Mouse (Mus musculus) forebrain, postnatal 0 days (tissue): ENCODE measurements around the gene 4933428G20Rik. TPM values are rescaled to one million over a fixed set of nuclear protein-coding genes. Genes with fewer than 3 reads are reported as not detected.

Experiments
- ATAC-seq: fragments of 200-750 bp; cut with Nextera tagmentation; 2 replicates; pipeline ENCODE4 v1.8.0; 2017; ENCODE audit warnings: mild to moderate bottlenecking, moderate library complexity
- DNase-seq: peaks from one replicate; pipeline ENCODE4 v3.0.0-alpha.2; 2015
- H3K27ac ChIP-seq: fragments of 300-500 bp; sonication (generic); 2 replicates; pipeline ENCODE4 v1.5.1; 2014; ENCODE audit warnings: low read depth, mild to moderate bottlenecking, antibody characterized with exemption, low read length, moderate library complexity, mixed read lengths
- H3K27me3 ChIP-seq: fragments of 300-500 bp; sonication (generic); 2 replicates; pipeline ENCODE4 v1.6.1; 2014; ENCODE audit warnings: mild to moderate bottlenecking, low read length, mixed read lengths; ENCODE audit not compliant: insufficient read depth
- H3K36me3 ChIP-seq: fragments of 300-500 bp; sonication (generic); 2 replicates; pipeline ENCODE4 v1.6.1; 2014; ENCODE audit warnings: mild to moderate bottlenecking, moderate library complexity; ENCODE audit not compliant: insufficient read depth
- H3K4me1 ChIP-seq: fragments of 300-500 bp; sonication (generic); 2 replicates; pipeline ENCODE4 v1.6.1; 2014; ENCODE audit warnings: antibody characterized with exemption; ENCODE audit not compliant: insufficient read depth
- H3K4me2 ChIP-seq: fragments of 300-500 bp; sonication (generic); 2 replicates; pipeline ENCODE4 v1.6.1; 2014; ENCODE audit warnings: low read depth, mild to moderate bottlenecking, moderate library complexity
- H3K4me3 ChIP-seq: fragments of 300-500 bp; sonication (generic); 2 replicates; pipeline ENCODE4 v1.5.1; 2014; ENCODE audit warnings: low read depth, low read length, mixed read lengths
- H3K9ac ChIP-seq: fragments of 300-500 bp; sonication (generic); 2 replicates; pipeline ENCODE4 v1.6.1; 2014; ENCODE audit warnings: mild to moderate bottlenecking
- H3K9me3 ChIP-seq: fragments of 300-500 bp; sonication (generic); 2 replicates; pipeline ENCODE4 v1.6.1; 2016; ENCODE audit warnings: low read length
- CTCF ChIP-seq: sonication (generic); IDR thresholded peaks from 2 replicates; pipeline ENCODE4 v1.5.1; 2016; ENCODE audit warnings: antibody characterized with exemption, control low read depth, low read depth
- WGBS: fragments of 180-500 bp; shearing (Covaris S2); extraction: QIAGEN DNeasy Blood & Tissue Kit; methylation state at CpG from one replicate; pipeline ENCODE4 v1.1.7; 2014; 5-methylcytosine and 5-hydroxymethylcytosine counted together
- polyA plus RNA-seq: library from polyadenylated mRNA; unstranded; fragments of >200 nt; fragmentation: Nextera tagmentation; extraction: Ambion mirVana; gene quantifications from 2 replicates; pipeline ENCODE4 v1.2.1, GENCODE M21; 2015
- total RNA-seq: library from RNA; depleted of rRNA; stranded (reverse); fragments of >200 nt; gene quantifications from 2 replicates; pipeline ENCODE4 v1.2.3, GENCODE M21; 2014

4933428G20Rik gene
- total and polyA plus RNA-seq, 2 experiments from 2014 or later: 0.25 to 0.38 TPM

- peak; percentile 94 for TF ChIP-seq CTCF
- Histone ChIP-seq H3K4me3 (no peak overlapping the region), H3K36me3 (peaks cover 63% of the 10 kb centered on the region), H3K27me3 (no peaks in the 10 kb centered on the region), H3K9ac (no peak overlapping the region), H3K27ac (no peak overlapping the region), H3K4me2 (no peak overlapping the region), H3K4me1 (no peaks in the 10 kb centered on the region), H3K9me3 (no peaks in the 10 kb centered on the region)
- 19% methylated on average over 16 of the region's 16 CpGs for WGBS
- ATAC-seq: peak; percentile 81
- DNase-seq: peak; percentile 87
These were observed 10.4 kb downstream of the 4933428G20Rik start for GRCm38 (mm10) chr11:97489589-97490324.

- Histone ChIP-seq H3K9me3 (no peaks in the 10 kb centered on the region), H3K36me3 (peaks cover 62% of the 10 kb centered on the region), H3K4me3 (no peak overlapping the region), H3K27me3 (no peaks in the 10 kb centered on the region), H3K9ac (no peak overlapping the region), H3K27ac (no peak overlapping the region), H3K4me2 (no peak overlapping the region), H3K4me1 (no peaks in the 10 kb centered on the region)
- 83% methylated on average over 3 of the region's 3 CpGs for WGBS
- DNase-seq (no peak), ATAC-seq (no peak)
- no peak for TF ChIP-seq CTCF
These were observed 12.5 kb downstream of the 4933428G20Rik start for GRCm38 (mm10) chr11:97487656-97488055.

GRCm38 (mm10) chr11:97485661-97486060 lies 14.5 kb downstream of the 4933428G20Rik start:
- no peak overlapping the region for H3K27ac ChIP-seq
- TF ChIP-seq CTCF: no peak
- no peak overlapping the region for H3K4me3 ChIP-seq
- no peaks in the 10 kb centered on the region for H3K27me3 ChIP-seq
- peaks cover 58% of the 10 kb centered on the region for H3K36me3 ChIP-seq
- ATAC-seq (no peak), DNase-seq (no peak)
- H3K4me1 ChIP-seq: no peaks in the 10 kb centered on the region
- no peak overlapping the region for H3K9ac ChIP-seq
- no peaks in the 10 kb centered on the region for H3K9me3 ChIP-seq
- no peak overlapping the region for H3K4me2 ChIP-seq
- WGBS: 72% methylated on average over 8 of the region's 8 CpGs

GRCm38 (mm10) chr11:97479824-97480223 lies 20.3 kb downstream of the 4933428G20Rik start:
- H3K27me3 ChIP-seq: no peaks in the 10 kb centered on the region
- TF ChIP-seq CTCF: no peak
- H3K9ac ChIP-seq: no peak overlapping the region
- no peaks in the 10 kb centered on the region for H3K4me1 ChIP-seq
- no peak overlapping the region for H3K4me3 ChIP-seq
- peaks cover 72% of the 10 kb centered on the region for H3K36me3 ChIP-seq
- no peak for ATAC-seq
- WGBS: 46% methylated on average over 8 of the region's 8 CpGs
- no peak overlapping the region for H3K4me2 ChIP-seq
- H3K27ac ChIP-seq: no peak overlapping the region
- H3K9me3 ChIP-seq: no peaks in the 10 kb centered on the region
- peak; percentile 25 for DNase-seq

GRCm38 (mm10) chr11:97479085-97479484 lies 21.1 kb downstream of the 4933428G20Rik start:
- Histone ChIP-seq H3K27ac (no peak overlapping the region), H3K4me1 (no peaks in the 10 kb centered on the region), H3K36me3 (peaks cover 72% of the 10 kb centered on the region), H3K4me3 (no peak overlapping the region), H3K27me3 (no peaks in the 10 kb centered on the region), H3K9ac (no peak overlapping the region), H3K4me2 (no peak overlapping the region), H3K9me3 (no peaks in the 10 kb centered on the region)
- 91% methylated on average over 10 of the region's 10 CpGs for WGBS
- TF ChIP-seq CTCF: no peak
- DNase-seq (no peak), ATAC-seq (no peak)

- peaks cover 79% of the 10 kb centered on the region for H3K36me3 ChIP-seq
- no peak overlapping the region for H3K27ac ChIP-seq
- H3K4me1 ChIP-seq: no peaks in the 10 kb centered on the region
- no peak for TF ChIP-seq CTCF
- H3K9ac ChIP-seq: no peak overlapping the region
- DNase-seq (no peak), ATAC-seq (no peak)
- WGBS: 89% methylated on average over 6 of the region's 6 CpGs
- H3K4me3 ChIP-seq: no peak overlapping the region
- no peak overlapping the region for H3K4me2 ChIP-seq
- H3K27me3 ChIP-seq: no peaks in the 10 kb centered on the region
- no peaks in the 10 kb centered on the region for H3K9me3 ChIP-seq
These were observed 21.8 kb downstream of the 4933428G20Rik start for GRCm38 (mm10) chr11:97478345-97478744.

- ATAC-seq (no peak), DNase-seq (no peak)
- Histone ChIP-seq H3K27ac (no peak overlapping the region), H3K4me2 (no peak overlapping the region), H3K36me3 (peaks cover 84% of the 10 kb centered on the region), H3K4me3 (no peak overlapping the region), H3K4me1 (no peaks in the 10 kb centered on the region), H3K9ac (no peak overlapping the region), H3K27me3 (no peaks in the 10 kb centered on the region), H3K9me3 (no peaks in the 10 kb centered on the region)
- TF ChIP-seq CTCF: no peak
- WGBS: 72% methylated on average over 7 of the region's 7 CpGs
These were observed 22.7 kb downstream of the 4933428G20Rik start for GRCm38 (mm10) chr11:97477431-97477830.
